Mouse (Mus musculus): Measurements from ENCODE around the gene Pold2. TPM values are rescaled to one million over a fixed set of nuclear protein-coding genes. Genes with fewer than 3 reads are reported as not detected.

Gene Pold2
- total RNA-seq (2014; rRNA removed), result 32.9 and 36.6 TPM in 2 replicates
- polyA plus RNA-seq (2015; fragmentation: Nextera tagmentation; extraction: Ambion mirVana), result 49.5 and 51.6 TPM in 2 replicates

- DNase-seq (ENCODE audit: low spot score) (peak; percentile 98), ATAC-seq (peak; percentile 99)
- Histone ChIP-seq H3K27ac (peak within 1 kb of the TSS; percentile 80), H3K4me2 (ENCODE audit: low read depth, low read length) (peak within 1 kb of the TSS; percentile 66), H3K9me3 (ENCODE audit: low read length) (no peaks in the 10 kb centered on the region), H3K36me3 (ENCODE audit: insufficient read depth, low read length) (peaks cover 12% of the 10 kb centered on the region), H3K27me3 (ENCODE audit: insufficient read depth, low read length) (no peaks in the 10 kb centered on the region), H3K9ac (replicated peaks; ENCODE audit: low read length) (peak within 1 kb of the TSS; percentile 51), H3K4me3 (ENCODE audit: low read length) (peak within 1 kb of the TSS; percentile 61), H3K4me1 (ENCODE audit: insufficient read depth, low read length) (peaks cover 7% of the 10 kb centered on the region; the same call in 1 of the 2 replicates)
- TF ChIP-seq CTCF (IDR thresholded peaks at IDR 0.05; ENCODE audit: low read depth), result no peak
- under 1% methylated on average over 52 of the region's 52 CpGs for whole genome bisulfite sequencing
These were observed at the start of gene Pold2 for GRCm38 (mm10) chr11:5877921-5878526. Gene Pold2 (minus strand): TSS chr11:5878292.

- Histone ChIP-seq H3K4me3 (ENCODE audit: low read length) (no peak overlapping the region), H3K9me3 (ENCODE audit: low read length) (no peaks in the 10 kb centered on the region), H3K27me3 (ENCODE audit: insufficient read depth, low read length) (no peaks in the 10 kb centered on the region), H3K27ac (no peak overlapping the region), H3K4me1 (ENCODE audit: insufficient read depth, low read length) (no peaks in the 10 kb centered on the region), H3K4me2 (ENCODE audit: low read depth, low read length) (no peak overlapping the region), H3K9ac (replicated peaks; ENCODE audit: low read length) (no peak overlapping the region), H3K36me3 (ENCODE audit: insufficient read depth, low read length) (no peaks in the 10 kb centered on the region)
- ATAC-seq (no peak), DNase-seq (ENCODE audit: low spot score) (no peak)
- no peak for TF ChIP-seq CTCF (IDR thresholded peaks at IDR 0.05; ENCODE audit: low read depth)
- 76% methylated on average over 3 of the region's 3 CpGs for WGBS
These were observed 48.7 kb upstream of the Pold2 start for GRCm38 (mm10) chr11:5926696-5927220.

GRCm38 (mm10) chr11:5924699-5925098, 46.6 kb upstream of the Pold2 start:
- no peak overlapping the region for H3K4me2 ChIP-seq (ENCODE audit: low read depth, low read length)
- no peak for ATAC-seq
- no peak for TF ChIP-seq CTCF (IDR thresholded peaks at IDR 0.05; ENCODE audit: low read depth)
- no peak overlapping the region for H3K9ac ChIP-seq (replicated peaks; ENCODE audit: low read length)
- WGBS, result 60% methylated on average over 8 of the region's 8 CpGs
- no peak overlapping the region for H3K27ac ChIP-seq
- no peaks in the 10 kb centered on the region for H3K36me3 ChIP-seq (ENCODE audit: insufficient read depth, low read length)
- no peak overlapping the region for H3K4me3 ChIP-seq (ENCODE audit: low read length)
- H3K27me3 ChIP-seq (ENCODE audit: insufficient read depth, low read length), result no peaks in the 10 kb centered on the region
- H3K4me1 ChIP-seq (ENCODE audit: insufficient read depth, low read length), result no peaks in the 10 kb centered on the region
- H3K9me3 ChIP-seq (ENCODE audit: low read length), result no peaks in the 10 kb centered on the region
- DNase-seq (ENCODE audit: low spot score), result no peak

- no peak overlapping the region for H3K4me3 ChIP-seq (ENCODE audit: low read length)
- no peaks in the 10 kb centered on the region for H3K9me3 ChIP-seq (ENCODE audit: low read length)
- no peaks in the 10 kb centered on the region for H3K4me1 ChIP-seq (ENCODE audit: insufficient read depth, low read length)
- H3K36me3 ChIP-seq (ENCODE audit: insufficient read depth, low read length), result no peaks in the 10 kb centered on the region
- DNase-seq (ENCODE audit: low spot score) (no peak), ATAC-seq (no peak)
- no peak overlapping the region for H3K4me2 ChIP-seq (ENCODE audit: low read depth, low read length)
- 42% methylated on average over 13 of the region's 17 CpGs for WGBS
- no peak overlapping the region for H3K27ac ChIP-seq
- no peaks in the 10 kb centered on the region for H3K27me3 ChIP-seq (ENCODE audit: insufficient read depth, low read length)
- H3K9ac ChIP-seq (replicated peaks; ENCODE audit: low read length), result no peak overlapping the region
- TF ChIP-seq CTCF (IDR thresholded peaks at IDR 0.05; ENCODE audit: low read depth), result no peak
These were observed 42.4 kb upstream of the Pold2 start for GRCm38 (mm10) chr11:5920323-5920960.

- no peaks in the 10 kb centered on the region for H3K4me1 ChIP-seq (ENCODE audit: insufficient read depth, low read length)
- H3K9ac ChIP-seq (replicated peaks; ENCODE audit: low read length), result no peak overlapping the region
- no peaks in the 10 kb centered on the region for H3K27me3 ChIP-seq (ENCODE audit: insufficient read depth, low read length)
- no peak overlapping the region for H3K27ac ChIP-seq
- no peaks in the 10 kb centered on the region for H3K36me3 ChIP-seq (ENCODE audit: insufficient read depth, low read length)
- DNase-seq (ENCODE audit: low spot score) (no peak), ATAC-seq (no peak)
- H3K4me3 ChIP-seq (ENCODE audit: low read length), result no peak overlapping the region
- no peak overlapping the region for H3K4me2 ChIP-seq (ENCODE audit: low read depth, low read length)
- WGBS, result 94% methylated on average over 4 of the region's 4 CpGs
- TF ChIP-seq CTCF (IDR thresholded peaks at IDR 0.05; ENCODE audit: low read depth), result no peak
- no peaks in the 10 kb centered on the region for H3K9me3 ChIP-seq (ENCODE audit: low read length)
These were observed 41.5 kb upstream of the Pold2 start for GRCm38 (mm10) chr11:5919606-5920005.

- H3K27ac ChIP-seq, result no peak overlapping the region
- no peak overlapping the region for H3K4me3 ChIP-seq (ENCODE audit: low read length)
- WGBS, result 72% methylated on average over 2 of the region's 2 CpGs
- no peaks in the 10 kb centered on the region for H3K27me3 ChIP-seq (ENCODE audit: insufficient read depth, low read length)
- H3K9me3 ChIP-seq (ENCODE audit: low read length), result no peaks in the 10 kb centered on the region
- no peak for ATAC-seq
- H3K4me2 ChIP-seq (ENCODE audit: low read depth, low read length), result no peak overlapping the region
- no peaks in the 10 kb centered on the region for H3K36me3 ChIP-seq (ENCODE audit: insufficient read depth, low read length)
- H3K4me1 ChIP-seq (ENCODE audit: insufficient read depth, low read length), result no peaks in the 10 kb centered on the region; the same call in 1 of the 2 replicates
- no peak for TF ChIP-seq CTCF (IDR thresholded peaks at IDR 0.05; ENCODE audit: low read depth)
- no peak for DNase-seq (ENCODE audit: low spot score)
- no peak overlapping the region for H3K9ac ChIP-seq (replicated peaks; ENCODE audit: low read length)
These were observed 40.0 kb upstream of the Pold2 start for GRCm38 (mm10) chr11:5918111-5918510.

GRCm38 (mm10) chr11:5916178-5916548, 38.1 kb upstream of the Pold2 start:
- H3K27ac ChIP-seq, result no peak overlapping the region
- no peak for ATAC-seq
- no peaks in the 10 kb centered on the region for H3K27me3 ChIP-seq (ENCODE audit: insufficient read depth, low read length)
- 76% methylated on average over 8 of the region's 8 CpGs for WGBS
- no peak overlapping the region for H3K4me3 ChIP-seq (ENCODE audit: low read length)
- no peaks in the 10 kb centered on the region; the same call in 1 of the 2 replicates for H3K4me1 ChIP-seq (ENCODE audit: insufficient read depth, low read length)
- no peaks in the 10 kb centered on the region for H3K9me3 ChIP-seq (ENCODE audit: low read length)
- no peaks in the 10 kb centered on the region for H3K36me3 ChIP-seq (ENCODE audit: insufficient read depth, low read length)
- H3K4me2 ChIP-seq (ENCODE audit: low read depth, low read length), result no peak overlapping the region
- H3K9ac ChIP-seq (replicated peaks; ENCODE audit: low read length), result no peak overlapping the region
- no peak for TF ChIP-seq CTCF (IDR thresholded peaks at IDR 0.05; ENCODE audit: low read depth)
- no peak for DNase-seq (ENCODE audit: low spot score)

All from hindbrain, postnatal 0 days (tissue).